Mouse (Mus musculus) liver, embryonic 18 days (tissue): ENCODE results near the gene Mthfd1. TPM values are rescaled to one million over a fixed set of nuclear protein-coding genes. Genes with fewer than 3 reads are reported as not detected.

ENCODE experiments used
- polyA plus RNA-seq: library from polyadenylated mRNA; depleted of rRNA; stranded (reverse); fragments of >200 nt; gene quantifications from 2 replicates; pipeline ENCODE4 v1.2.3, GENCODE M21; 2012; rRNA removed

Gene Mthfd1
- 50.4 and 52.7 TPM in 2 replicates for polyA plus RNA-seq

DNA sequence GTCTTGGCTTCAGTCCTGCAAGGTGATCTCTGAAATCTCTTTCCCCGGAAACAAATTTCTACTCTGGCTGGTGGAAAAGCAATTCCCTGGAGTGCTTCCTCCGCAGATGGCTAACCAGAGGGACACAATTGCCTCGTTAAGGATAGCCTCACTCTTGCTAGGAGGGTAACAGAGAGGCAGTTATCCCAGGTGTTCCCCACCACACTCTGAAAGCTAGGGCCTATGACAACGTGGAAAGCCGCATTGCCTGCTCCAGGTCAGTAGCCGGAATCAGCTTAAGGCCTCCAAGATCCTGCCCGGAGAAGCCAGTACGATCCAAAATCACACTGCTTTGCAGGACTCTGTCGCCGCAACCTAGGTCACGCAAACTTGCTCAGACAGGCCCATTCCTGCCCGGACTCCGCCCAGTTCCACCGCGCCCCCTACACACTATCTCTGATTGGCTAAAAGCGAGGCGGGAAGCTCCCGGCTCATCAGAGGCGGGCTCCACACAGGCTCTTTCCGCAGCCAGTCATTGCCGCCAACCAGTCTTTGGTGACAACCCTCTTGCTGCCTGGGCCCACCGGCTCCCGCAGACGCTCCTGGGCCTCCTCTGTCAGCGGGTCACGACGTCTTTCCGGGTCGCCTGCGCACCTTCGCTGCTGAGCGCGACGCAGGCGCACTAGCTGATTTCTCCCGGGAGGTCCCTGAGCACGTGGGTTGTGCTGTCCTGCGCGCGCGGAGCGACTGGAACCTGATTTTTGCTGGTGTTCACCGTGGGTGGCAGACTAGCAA, at the start of gene Mthfd1:
TSS of gene Mthfd1 (plus strand) at position 574 of the 774 bp plus-strand sequence.

DNA sequence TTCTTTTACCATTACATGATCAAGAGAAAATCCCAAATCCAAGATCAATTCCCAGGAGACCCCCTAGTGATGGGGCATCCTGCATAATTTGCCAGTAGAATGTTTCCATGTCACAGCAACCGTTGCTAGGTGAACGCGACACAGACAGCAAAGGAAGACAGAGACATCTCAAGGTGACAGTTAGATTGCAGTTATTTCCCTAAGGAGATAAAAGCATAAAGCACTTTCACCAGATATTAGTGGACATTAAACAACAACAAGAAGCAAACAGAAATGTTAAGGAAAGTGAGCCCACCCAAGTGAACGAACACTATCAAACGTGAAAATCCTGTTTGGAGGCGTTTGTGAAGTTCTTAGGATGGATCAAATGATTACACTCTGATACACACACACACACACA, 8.5 kb upstream of the Mthfd1 start, which contains the start of gene Tex21:
TSS of gene Tex21 (minus strand) at position 101 of the 400 bp plus-strand sequence.

DNA sequence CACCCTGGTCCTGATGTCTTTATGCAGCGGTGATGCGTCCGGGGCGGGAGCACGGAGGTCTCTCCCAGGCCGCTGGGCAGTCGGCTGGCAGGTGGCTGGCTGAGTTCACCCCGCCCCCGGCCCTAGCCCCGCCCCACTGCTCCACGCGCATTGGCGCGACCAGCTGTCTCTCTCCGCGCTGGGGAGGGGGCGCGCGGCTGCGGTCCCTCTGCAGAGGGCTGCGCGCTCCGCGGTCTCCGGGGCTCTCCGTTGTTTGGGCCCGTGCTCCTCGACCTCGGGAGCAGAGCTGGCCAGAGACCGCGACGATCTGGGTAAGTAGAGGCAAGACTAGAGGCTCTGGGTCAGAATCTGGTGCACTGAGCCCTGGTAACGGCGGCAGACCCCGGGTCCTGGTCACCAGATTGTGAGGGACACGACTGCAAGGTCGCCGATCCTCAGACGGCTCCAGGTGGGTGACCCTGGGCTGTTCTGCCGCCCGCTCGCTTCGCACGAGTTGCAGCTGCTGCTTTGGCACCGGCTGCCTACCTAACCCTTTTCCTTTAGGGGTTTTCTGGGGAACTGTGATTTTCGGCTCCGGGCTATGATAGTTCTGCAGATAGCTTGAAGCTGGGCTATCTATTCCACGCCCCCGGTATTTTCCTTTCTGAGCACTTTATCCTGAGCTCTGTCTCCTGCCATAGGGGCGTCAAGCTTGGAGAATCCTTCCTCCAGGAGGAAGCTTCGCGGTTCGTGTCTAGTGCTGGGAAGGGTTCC, 69.8 kb downstream of the Mthfd1 start, which contains the start of gene Akap5:
TSS of gene Akap5 (plus strand) at position 213 of the 753 bp plus-strand sequence.

Other genes starting within 250 kb of the Mthfd1 start
- 0.01 TPM in 1 of 2 replicates, not detected in the other for gene Esr2, start 78.0 kb upstream of the Mthfd1 start, polyA plus RNA-seq
- 0.01 and 0.05 TPM in 2 replicates for gene Tex21, start 8.6 kb upstream of the Mthfd1 start, polyA plus RNA-seq
- 0.23 and 0.24 TPM in 2 replicates for gene Akap5, start 69.6 kb downstream of the Mthfd1 start, polyA plus RNA-seq
- 3.5 and 3.9 TPM in 2 replicates for gene Zbtb25, start 114.3 kb downstream of the Mthfd1 start, polyA plus RNA-seq
- gene Zbtb1, start 115.0 kb downstream of the Mthfd1 start, polyA plus RNA-seq, result 1.6 and 1.7 TPM in 2 replicates
- 1.9 and 2.6 TPM in 2 replicates for gene Hspa2, start 148.9 kb downstream of the Mthfd1 start, polyA plus RNA-seq
- 0.09 and 0.41 TPM in 2 replicates for gene Ppp1r36, start 162.2 kb downstream of the Mthfd1 start, polyA plus RNA-seq